ENCODE assay signal across 11 mouse cellular contexts in genomic region chr2:30599621-30600020, GRCm38 (mm10). TPM values are rescaled to one million over a fixed set of nuclear protein-coding genes. Genes with fewer than 3 reads are reported as not detected.
DNase-seq lines count a peak whose midpoint lies in the region; ATAC-seq and TF ChIP-seq lines count a peak whose summit lies in the region.
"Had no signal": no experiment of that assay in that cellular context is flagged by ENCODE, and none has a peak within 500 bp of the region (broad histone marks: within the 10 kb centered on the region; RNA-seq: fewer than 3 reads in every experiment).

No protein-coding gene starts in this region.

- H3K4me3 ChIP-seq in heart, embryonic 13.5 days = no peak overlapping the region
- H3K4me3 ChIP-seq in left cerebral cortex, adult 2 months = no peak overlapping the region
- H3K4me3 ChIP-seq: hindbrain, embryonic 13.5 days had no signal

- ATAC-seq in heart, embryonic 13.5 days (ENCODE audit: extremely low read depth, insufficient number of reproducible peaks, low FRiP score, low TSS enrichment) = no peak
- peak; percentile 35 for ATAC-seq in megakaryocyte progenitor cell, adult 5-6 weeks (replicated peaks; ENCODE audit: poor library complexity)
- no peak for ATAC-seq in cerebellum, adult (ENCODE audit: insufficient number of reproducible peaks, low FRiP score, low TSS enrichment)

- H3K9ac ChIP-seq in heart, embryonic 13.5 days = no peak overlapping the region

- DNase-seq in heart, postnatal 4 days = no peak
- no peak for DNase-seq in left cerebral cortex, adult 2 months (ENCODE audit: extremely low spot score in 1 of 2, low spot score in 2 of 2)
- DNase-seq in left cerebral cortex, postnatal 25 days (ENCODE audit: low spot score in 2 of 2) = no peak
- DNase-seq in brain, adult 2 months (ENCODE audit: low read depth, low spot score) = peak; percentile 52
- no peak for DNase-seq in adrenal gland, adult 8-10 months
- DNase-seq: retina, postnatal 1 day; thymus, adult 2 months had no signal

- H3K27me3 ChIP-seq in heart, embryonic 13.5 days (replicated peaks) = no peaks in the 10 kb centered on the region
- H3K27me3 ChIP-seq: hindbrain, embryonic 13.5 days had no signal

- intact Hi-C loops in left cerebral cortex, adult 2 months (cut with DNase I) = loop anchor here (5.0 kb wide), 2 partner anchors 178 to 193 kb away; no protein-coding TSS in a partner anchor
- intact Hi-C loops in left cerebral cortex, postnatal 25 days (cut with DNase I) = no loop called here

- H3K9me3 ChIP-seq in heart, embryonic 13.5 days = no peaks in the 10 kb centered on the region
- H3K9me3 ChIP-seq: hindbrain, embryonic 13.5 days had no signal

- H3K4me1 ChIP-seq in heart, embryonic 13.5 days = peaks cover 54% of the 10 kb centered on the region

- H3K27ac ChIP-seq in heart, embryonic 13.5 days (replicated peaks) = peak overlapping the region; percentile 92
- peak overlapping the region; percentile 62 for H3K27ac ChIP-seq in left cerebral cortex, adult 2 months

- no peak overlapping the region for H3K4me2 ChIP-seq in heart, embryonic 13.5 days

- no peak for TF ChIP-seq CTCF in left cerebral cortex, adult 2 months (IDR thresholded peaks at IDR 0.05)

- 54% methylated on average over 3 of the region's 3 CpGs for WGBS in heart, embryonic 13.5 days

- H3K36me3 ChIP-seq in heart, embryonic 13.5 days = no peaks in the 10 kb centered on the region
- H3K36me3 ChIP-seq: hindbrain, embryonic 13.5 days had no signal

RNA-seq across cellular contexts. Expression of gene Cstad, which starts 4.8 kb away (rescaled TPM):
- polyA plus RNA-seq in heart, embryonic 13.5 days (2015; fragmentation: Nextera tagmentation; extraction: Ambion mirVana) = 2.1 and 2.4 TPM in 2 replicates
- 1 to 10 TPM; 1.7 to 3.2 TPM for total RNA-seq in heart, postnatal 4 days (2021)
- total RNA-seq in left cerebral cortex, adult 2 months (2021) = 1 to 10 TPM; 2.8 to 5.7 TPM
- total RNA-seq in left cerebral cortex, postnatal 25 days (2021) = 1 to 10 TPM; 4.2 to 5.5 TPM
- total RNA-seq in megakaryocyte progenitor cell, adult 5-6 weeks (2015) = 1.3 TPM in 1 of 2 replicates, not detected in the other
- not detected in 2 replicates for total RNA-seq in megakaryocyte progenitor cell, adult 5-6 weeks (2017)
- 1 to 10 TPM in 3 of 4 experiments, under 1 TPM in 1; 0.81 to 7.0 (median 4.1) TPM for total RNA-seq in adrenal gland, adult 8-10 months (2022)
